Mouse (Mus musculus) right cerebral cortex, adult 2 months (tissue): ENCODE data around the gene Zfp365.
A peak's percentile ranks its signal among the peaks of the same experiment; 100 is the strongest.

Experiments used
- DNase-seq, 2 experiments: peaks; one replicate each; pipeline ENCODE4 v3.0.0; 2021 to 2022; ENCODE audit warnings: low spot score in 2 of 2

The Zfp365 gene

GRCm38 (mm10) chr10:67912337-67912776 is at the start of gene Zfp365:
TSS of gene Zfp365 (minus strand) at chr10:67912662.
- DNase-seq: peak; percentile 90

- no peak for DNase-seq
Observed at GRCm38 (mm10) chr10:67959982-67960381, 47.5 kb upstream of the Zfp365 start.

GRCm38 (mm10) chr10:67955982-67956381 is 43.5 kb upstream of the Zfp365 start:
- DNase-seq: no peak

- no peak for DNase-seq
Observed at GRCm38 (mm10) chr10:67951690-67952089, 39.2 kb upstream of the Zfp365 start.

GRCm38 (mm10) chr10:67950059-67950748 is 37.7 kb upstream of the Zfp365 start:
- no peak for DNase-seq

- DNase-seq: no peak
Observed at GRCm38 (mm10) chr10:67943513-67943912, 31.1 kb upstream of the Zfp365 start.

- peak; percentile 23 to 27 for DNase-seq
Observed at GRCm38 (mm10) chr10:67939546-67939945, 27.1 kb upstream of the Zfp365 start.

- DNase-seq: no peak
Observed at GRCm38 (mm10) chr10:67937775-67938174, 25.3 kb upstream of the Zfp365 start.

GRCm38 (mm10) chr10:67936944-67937343 is 24.5 kb upstream of the Zfp365 start:
- no peak for DNase-seq

GRCm38 (mm10) chr10:67932780-67933179 is 20.3 kb upstream of the Zfp365 start:
- DNase-seq: no peak

- no peak for DNase-seq
Observed at GRCm38 (mm10) chr10:67931328-67931727, 18.9 kb upstream of the Zfp365 start.

- no peak for DNase-seq
Observed at GRCm38 (mm10) chr10:67928584-67928983, 16.1 kb upstream of the Zfp365 start.

GRCm38 (mm10) chr10:67927718-67928455 is 15.4 kb upstream of the Zfp365 start:
- no peak for DNase-seq

GRCm38 (mm10) chr10:67924030-67924429 is 11.6 kb upstream of the Zfp365 start:
- no peak for DNase-seq

GRCm38 (mm10) chr10:67921777-67922176 is 9.3 kb upstream of the Zfp365 start:
- no peak for DNase-seq

GRCm38 (mm10) chr10:67919706-67920105 is 7.2 kb upstream of the Zfp365 start:
- no peak for DNase-seq

GRCm38 (mm10) chr10:67918194-67918899 is 5.9 kb upstream of the Zfp365 start:
- DNase-seq: peak; percentile 61 to 67

GRCm38 (mm10) chr10:67917356-67917755 is 4.9 kb upstream of the Zfp365 start:
- no peak for DNase-seq

GRCm38 (mm10) chr10:67911447-67912336 is 770 bp downstream of the Zfp365 start:
- peak; percentile 59 to 66 for DNase-seq

- DNase-seq: no peak
Observed at GRCm38 (mm10) chr10:67907931-67908330, 4.5 kb downstream of the Zfp365 start.

GRCm38 (mm10) chr10:67906926-67907325 is 5.5 kb downstream of the Zfp365 start:
- no peak for DNase-seq
